Mouse (Mus musculus) stomach, adult 2 months (tissue): ENCODE measurements around the gene Mosmo. TPM values are rescaled to one million over a fixed set of nuclear protein-coding genes. Genes with fewer than 3 reads are reported as not detected.

Source experiments
- polyA plus RNA-seq: library from polyadenylated mRNA; depleted of rRNA; stranded (reverse); fragments of >200 nt; gene quantifications from 2 replicates; pipeline ENCODE4 v1.2.3, GENCODE M21; 2012; rRNA removed

The Mosmo gene
- 6.2 and 10.4 TPM in 2 replicates for polyA plus RNA-seq

DNA sequence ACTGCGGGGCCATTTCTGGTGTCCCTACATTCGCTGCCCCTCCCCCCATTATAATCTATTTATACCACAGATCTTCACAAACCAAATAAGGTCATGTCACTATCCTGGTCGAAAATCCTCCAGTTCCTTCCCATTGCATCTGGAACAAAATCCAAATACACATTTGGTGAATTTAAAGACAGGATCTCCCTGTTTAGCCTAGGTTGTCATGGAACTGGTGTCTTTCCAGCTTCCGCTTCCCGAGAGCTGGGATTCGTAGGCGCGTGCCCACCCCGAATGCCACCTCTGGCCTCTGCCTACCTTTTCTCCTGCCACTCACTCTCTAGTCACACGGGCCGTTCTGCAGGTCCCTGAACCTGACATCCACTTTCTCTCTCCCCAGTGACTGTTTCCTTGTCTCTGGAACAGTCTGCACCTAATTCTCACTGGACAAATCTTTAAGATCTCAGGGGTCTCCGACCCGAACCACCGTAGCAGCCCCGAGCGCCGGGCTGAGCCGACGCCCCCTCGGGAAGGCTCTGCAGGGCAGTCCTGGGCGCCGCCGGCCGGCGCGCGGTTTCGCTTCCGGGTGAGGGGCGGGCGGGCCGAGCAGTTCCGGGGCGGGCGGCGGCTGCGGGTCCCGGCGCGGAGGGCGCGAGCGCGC, at the start of gene Mosmo:
Gene Mosmo (plus strand): TSS at position 618 of the 643 bp plus-strand sequence.

DNA sequence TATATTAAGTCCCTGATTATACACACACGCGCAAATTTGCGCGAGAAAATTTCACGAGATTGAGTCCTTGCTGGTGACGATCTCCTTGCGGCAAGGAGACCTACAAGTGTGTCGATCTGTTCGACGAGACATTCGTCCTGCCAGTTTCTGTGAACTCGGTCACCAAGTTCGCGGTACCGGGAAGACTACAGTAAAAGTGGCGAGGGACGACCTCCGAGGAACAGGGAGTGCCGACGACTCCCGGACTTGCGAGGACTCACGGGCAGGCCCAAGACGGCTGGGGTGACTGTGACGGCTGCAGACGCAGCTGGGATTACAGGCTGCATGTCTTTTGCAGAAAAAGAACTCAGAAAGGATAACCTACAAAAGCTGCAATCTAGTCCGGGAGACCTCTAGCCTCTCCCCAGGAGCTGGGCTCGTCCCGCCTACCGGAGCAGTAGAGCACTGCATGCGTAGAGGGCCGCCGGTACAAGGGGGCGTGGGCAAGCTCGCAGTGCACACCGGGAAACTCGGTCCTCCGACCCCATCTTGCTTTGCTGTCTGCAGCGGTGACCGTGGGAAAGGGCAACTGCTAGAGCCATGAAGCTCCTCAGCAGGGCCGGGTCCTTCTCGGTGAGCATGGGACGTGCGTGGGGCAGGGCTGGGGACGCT, 42.6 kb upstream of the Mosmo start, which contains the start of gene Uqcrc2:
Gene Uqcrc2 (plus strand): TSS at position 466 of the 651 bp plus-strand sequence.

DNA sequence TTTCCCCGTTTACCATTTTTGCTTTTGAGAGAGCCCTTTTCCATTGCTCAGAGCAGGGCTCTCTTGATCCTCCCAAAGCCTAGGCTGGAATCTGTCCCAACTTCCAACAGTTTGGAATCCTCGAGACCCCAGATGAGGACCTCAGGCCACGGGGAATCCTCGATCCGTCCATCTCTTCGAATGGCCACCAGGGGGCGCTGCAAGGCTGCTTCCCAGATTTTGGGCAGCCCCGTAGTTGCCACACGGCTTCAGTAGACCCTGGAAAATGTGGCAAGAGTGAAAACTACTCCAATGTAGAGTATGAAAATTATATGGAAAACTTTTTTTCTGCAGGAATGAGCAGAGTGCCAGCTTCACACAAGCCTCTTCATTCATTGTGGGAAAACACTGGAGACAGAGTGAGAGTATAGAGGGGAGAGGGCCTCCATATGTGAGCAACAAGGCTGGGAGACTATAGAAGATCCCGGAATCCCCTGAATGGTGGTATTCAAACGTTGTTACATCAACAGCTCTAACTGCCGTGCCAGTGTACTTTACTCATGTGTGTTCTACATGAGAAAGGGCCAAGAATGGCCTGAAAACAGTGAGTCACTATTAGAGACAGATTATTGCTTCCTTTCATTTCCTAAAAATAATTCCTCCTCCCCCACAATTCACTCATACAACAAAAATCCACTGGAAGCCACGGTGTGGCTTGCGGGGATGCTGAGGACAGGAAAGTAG, 7.1 kb upstream of the Mosmo start, which contains the start of gene Pdzd9:
Gene Pdzd9 (minus strand): TSS at position 191 of the 723 bp plus-strand sequence.

DNA sequence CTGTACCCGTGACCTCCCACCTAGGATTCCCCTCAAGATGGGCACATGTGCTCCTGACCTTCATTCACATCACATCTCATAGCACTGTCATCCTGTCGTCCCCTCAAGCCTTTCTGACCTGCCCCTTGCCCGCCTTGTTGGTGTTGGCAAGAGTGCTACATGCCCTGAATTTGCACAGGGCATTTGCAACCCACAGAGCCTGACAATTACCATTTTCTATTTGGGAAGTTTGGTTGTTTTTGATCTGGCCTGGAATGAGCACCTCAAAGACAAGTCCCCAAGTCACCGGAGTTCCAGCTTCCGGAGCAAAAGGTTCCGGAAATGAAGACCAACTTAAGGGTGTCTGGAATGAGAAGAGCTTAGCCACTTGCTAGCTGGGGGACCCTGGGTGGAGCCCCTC, 61.6 kb downstream of the Mosmo start, which contains the start of gene Vwa3a:
Gene Vwa3a (plus strand): TSS at position 301 of the 400 bp plus-strand sequence.

Other genes starting within 250 kb of the Mosmo start
- gene Uqcrc2, start 42.4 kb upstream of the Mosmo start, polyA plus RNA-seq = 19.5 and 24.5 TPM in 2 replicates
- gene Pdzd9, start 7.3 kb upstream of the Mosmo start, polyA plus RNA-seq = not detected in 2 replicates
- 0.10 and 0.35 TPM in 2 replicates for gene Vwa3a, start 61.7 kb downstream of the Mosmo start, polyA plus RNA-seq
- not detected in 2 replicates for gene Gm5737, start 134.7 kb downstream of the Mosmo start, polyA plus RNA-seq
- gene Eef2k, start 165.2 kb downstream of the Mosmo start, polyA plus RNA-seq = 9.4 and 13.1 TPM in 2 replicates
- 6.7 and 6.9 TPM in 2 replicates for gene Polr3e, start 240.1 kb downstream of the Mosmo start, polyA plus RNA-seq